Mouse (Mus musculus): ENCODE data around the gene Mrps9.

- TF ChIP-seq CTCF (IDR thresholded peaks at IDR 0.05; ENCODE audit: control insufficient read depth, insufficient read depth, low read length) (no peak), POLR2A (IDR thresholded peaks at IDR 0.05; ENCODE audit: borderline replicate concordance, control insufficient read depth, low read depth, low read length) (no peak)
These were observed 13.8 kb downstream of the Mrps9 start for GRCm38 (mm10) chr1:42864719-42865250.
